Mouse (Mus musculus) limb, embryonic 11.5 days (tissue): ENCODE measurements at regions not wholly inside any gene's neighbourhood (a gene's known extent, or its start where the extent isn't known, plus 50 kb on each side); places are given as distances from the start of the nearest gene placed in this dataset.
A peak's percentile ranks its signal among the peaks of the same experiment; 100 is the strongest.

Source experiments
- ATAC-seq: fragments of 200-750 bp; cut with Nextera tagmentation; 2 replicates; pipeline ENCODE4 v1.8.0; 2017; ENCODE audit warnings: low read depth; ENCODE audit not compliant: insufficient number of reproducible peaks, low FRiP score, low TSS enrichment
- DNase-seq: peaks from one replicate; pipeline ENCODE4 v3.0.0-alpha.2; 2015; ENCODE audit warnings: low spot score
- H3K27ac ChIP-seq: fragments of 300-500 bp; sonication (generic); replicated peaks from 2 replicates; pipeline ENCODE4 v1.5.1; 2014; ENCODE audit warnings: low read depth, mild to moderate bottlenecking, low read length
- H3K27me3 ChIP-seq: fragments of 300-500 bp; sonication (generic); 2 replicates; pipeline ENCODE4 v1.6.1; 2014; ENCODE audit warnings: mild to moderate bottlenecking, low read length, mixed read lengths; ENCODE audit not compliant: control insufficient read depth, insufficient read depth
- H3K36me3 ChIP-seq: fragments of 300-500 bp; sonication (generic); 2 replicates; pipeline ENCODE4 v1.6.1; 2014; ENCODE audit warnings: mild to moderate bottlenecking, low read length, moderate library complexity, mixed read lengths; ENCODE audit not compliant: control insufficient read depth, insufficient read depth
- H3K4me1 ChIP-seq: fragments of 300-500 bp; sonication (generic); 2 replicates; pipeline ENCODE4 v1.6.1; 2014; ENCODE audit warnings: low read length, mixed read lengths; ENCODE audit not compliant: control insufficient read depth, insufficient read depth
- H3K4me2 ChIP-seq: fragments of 300-500 bp; sonication (generic); 2 replicates; pipeline ENCODE4 v1.6.1; 2014; ENCODE audit warnings: low read depth, mild to moderate bottlenecking, moderate library complexity; ENCODE audit not compliant: severe bottlenecking
- H3K4me3 ChIP-seq: fragments of 300-500 bp; sonication (generic); 2 replicates; pipeline ENCODE4 v1.5.1; 2014; ENCODE audit warnings: low read depth, low read length
- H3K9ac ChIP-seq: fragments of 300-500 bp; sonication (generic); 2 replicates; pipeline ENCODE4 v1.6.1; 2014; ENCODE audit warnings: mild to moderate bottlenecking, low read length
- H3K9me3 ChIP-seq: fragments of 300-500 bp; sonication (generic); 2 replicates; pipeline ENCODE4 v1.6.1; 2016; ENCODE audit warnings: low read length; ENCODE audit not compliant: control insufficient read depth
- WGBS: fragments of 180-500 bp; shearing (Covaris S2); extraction: QIAGEN DNeasy Blood & Tissue Kit; methylation state at CpG from one replicate; pipeline ENCODE4 v1.1.7; 2014; 5-methylcytosine and 5-hydroxymethylcytosine counted together

DNA sequence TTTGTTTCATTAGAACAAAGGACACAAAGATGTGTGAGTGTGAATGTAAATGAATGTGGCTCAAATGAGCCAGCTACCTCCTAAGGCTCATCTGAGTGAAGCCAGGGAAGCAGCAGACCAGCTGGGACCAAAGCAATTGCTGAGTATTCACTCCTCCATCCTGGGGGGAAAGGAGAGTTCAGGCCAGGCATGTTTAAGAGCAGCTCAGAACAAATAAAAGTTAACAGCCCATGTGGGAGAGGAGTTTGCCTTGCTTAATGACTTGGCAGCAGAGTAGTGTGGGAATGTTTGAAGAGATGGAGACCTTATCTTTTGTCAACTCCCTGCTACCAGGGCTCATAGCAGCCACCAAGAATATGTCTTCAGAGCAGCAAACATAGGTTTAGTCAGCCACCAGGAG lies 685.0 kb upstream of the Dpp10 start:
- Histone ChIP-seq H3K36me3 (no peaks in the 10 kb centered on the region), H3K9ac (no peak overlapping the region), H3K9me3 (no peaks in the 10 kb centered on the region), H3K27me3 (no peaks in the 10 kb centered on the region), H3K4me1 (no peaks in the 10 kb centered on the region), H3K27ac (no peak overlapping the region), H3K4me3 (no peak overlapping the region), H3K4me2 (no peak overlapping the region)
- no peak for ATAC-seq
- no peak for DNase-seq

GRCm38 (mm10) chr1:124718065-124718464 lies 672.7 kb upstream of the Dpp10 start:
- WGBS: 0% methylated on average over 1 of the region's 1 CpGs
- Histone ChIP-seq H3K27me3 (no peaks in the 10 kb centered on the region), H3K9me3 (no peaks in the 10 kb centered on the region), H3K9ac (no peak overlapping the region), H3K36me3 (no peaks in the 10 kb centered on the region), H3K4me3 (no peak overlapping the region), H3K4me2 (no peak overlapping the region), H3K27ac (no peak overlapping the region), H3K4me1 (no peaks in the 10 kb centered on the region)
- DNase-seq (peak; percentile 50), ATAC-seq (no peak)

DNA sequence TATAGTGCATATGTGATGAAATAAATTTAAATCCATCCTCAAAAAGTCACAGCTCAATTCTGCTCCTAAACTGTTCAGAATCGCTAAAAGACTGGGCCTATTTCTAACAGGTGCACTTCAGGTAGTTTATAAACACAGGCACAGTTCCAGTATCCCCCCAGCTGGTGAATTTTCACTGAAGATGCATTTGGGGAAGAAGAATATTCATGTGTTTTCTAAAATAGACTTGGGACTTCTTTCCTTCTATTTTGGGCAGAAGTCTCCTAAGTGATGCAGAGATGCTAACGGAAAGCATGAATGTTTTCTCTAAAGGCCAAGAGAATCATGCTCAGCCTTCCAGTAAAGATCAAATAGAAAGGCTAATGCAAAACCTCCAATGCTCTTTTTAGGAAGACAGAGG lies 660.9 kb upstream of the Dpp10 start:
- no peak for DNase-seq
- Histone ChIP-seq H3K27me3 (no peaks in the 10 kb centered on the region), H3K36me3 (no peaks in the 10 kb centered on the region), H3K27ac (no peak overlapping the region), H3K4me3 (no peak overlapping the region), H3K4me1 (no peaks in the 10 kb centered on the region), H3K9me3 (no peaks in the 10 kb centered on the region), H3K4me2 (no peak overlapping the region), H3K9ac (no peak overlapping the region)
- ATAC-seq: no peak
- 90% methylated on average over 2 of the region's 2 CpGs for WGBS

DNA sequence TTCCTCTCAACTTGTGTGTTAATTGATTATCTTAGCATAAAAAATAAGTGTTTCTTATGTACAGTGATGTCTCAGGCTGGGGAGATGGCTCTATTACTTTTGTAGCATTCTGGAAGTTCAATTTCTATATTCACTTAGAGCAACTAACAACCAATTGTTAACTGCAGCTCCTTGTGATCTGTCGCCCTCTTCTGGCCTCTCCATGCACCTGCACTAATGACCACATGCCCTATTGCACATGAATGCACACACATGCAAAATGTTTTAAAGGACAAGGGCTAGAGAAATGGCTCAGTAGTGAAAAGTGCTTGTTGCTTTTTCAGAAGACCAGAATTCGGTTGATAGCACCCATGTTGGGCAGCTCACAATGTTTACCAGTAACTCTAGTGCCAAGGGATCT lies 629.1 kb upstream of the Dpp10 start:
- H3K27ac ChIP-seq: no peak overlapping the region
- no peak overlapping the region for H3K4me3 ChIP-seq
- ATAC-seq: no peak
- H3K4me2 ChIP-seq: no peak overlapping the region
- H3K36me3 ChIP-seq: no peaks in the 10 kb centered on the region
- DNase-seq: peak; percentile 30
- H3K4me1 ChIP-seq: no peaks in the 10 kb centered on the region
- WGBS: 31% methylated on average over 2 of the region's 2 CpGs
- H3K9me3 ChIP-seq: no peaks in the 10 kb centered on the region
- no peak overlapping the region for H3K9ac ChIP-seq
- no peaks in the 10 kb centered on the region for H3K27me3 ChIP-seq

DNA sequence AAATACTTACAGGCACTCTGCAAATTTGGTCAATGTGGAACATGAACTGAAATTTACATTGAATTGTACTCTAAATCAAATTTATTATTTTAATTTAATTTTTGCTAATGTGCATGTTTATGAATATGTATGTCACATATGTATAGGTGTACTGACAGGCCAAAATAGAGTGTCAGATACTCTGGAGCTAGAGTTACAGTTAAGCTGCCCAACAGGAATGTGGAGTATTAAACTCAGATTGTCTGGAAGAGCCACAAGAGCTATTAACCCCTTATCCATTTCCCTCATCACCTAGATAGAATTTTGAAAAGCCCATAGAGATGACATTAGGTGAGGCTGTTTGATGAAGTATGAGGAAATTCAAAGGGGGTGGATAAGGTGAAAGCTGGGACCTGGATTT lies 607.5 kb upstream of the Dpp10 start:
- H3K9ac ChIP-seq: no peak overlapping the region
- no peak overlapping the region for H3K4me2 ChIP-seq
- no peaks in the 10 kb centered on the region for H3K4me1 ChIP-seq
- H3K9me3 ChIP-seq: no peaks in the 10 kb centered on the region
- H3K27me3 ChIP-seq: no peaks in the 10 kb centered on the region
- no peak overlapping the region for H3K4me3 ChIP-seq
- ATAC-seq (no peak), DNase-seq (no peak)
- no peak overlapping the region for H3K27ac ChIP-seq
- H3K36me3 ChIP-seq: no peaks in the 10 kb centered on the region

DNA sequence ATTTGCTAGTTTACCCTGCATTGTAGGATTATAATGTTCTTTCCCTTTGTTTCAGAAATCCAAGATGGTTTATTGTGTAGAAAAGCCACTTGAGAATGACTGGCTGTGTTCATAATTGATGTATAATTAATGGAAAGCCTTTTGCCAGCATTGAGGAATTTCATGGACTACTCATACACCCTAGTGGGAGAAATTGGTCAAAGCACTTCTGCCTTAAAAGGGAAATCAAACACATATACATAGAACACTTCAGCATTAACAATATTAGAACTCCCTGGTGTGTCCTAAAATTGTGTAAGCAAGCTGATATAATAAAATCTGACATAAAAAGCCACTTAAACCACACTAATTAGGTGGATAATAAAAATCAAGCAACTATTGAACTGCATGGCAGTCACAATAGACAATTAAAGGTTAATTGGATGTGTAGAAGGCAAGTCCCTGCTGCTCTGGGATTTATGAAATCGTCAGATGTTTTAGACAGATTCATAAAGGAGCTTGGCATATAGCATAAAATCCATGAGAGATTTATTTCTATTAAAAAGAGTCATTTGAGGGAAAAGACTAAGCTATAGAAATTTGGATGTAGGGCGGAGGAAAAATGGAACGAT lies 607.0 kb upstream of the Dpp10 start:
- H3K36me3 ChIP-seq: no peaks in the 10 kb centered on the region
- H3K27me3 ChIP-seq: no peaks in the 10 kb centered on the region
- ATAC-seq: no peak
- H3K9me3 ChIP-seq: no peaks in the 10 kb centered on the region
- no peaks in the 10 kb centered on the region for H3K4me1 ChIP-seq
- H3K9ac ChIP-seq: no peak overlapping the region
- no peak overlapping the region for H3K4me2 ChIP-seq
- H3K27ac ChIP-seq: no peak overlapping the region
- DNase-seq: no peak
- no peak overlapping the region for H3K4me3 ChIP-seq
- WGBS: 74% methylated on average over 3 of the region's 3 CpGs

GRCm38 (mm10) chr1:124635246-124635768 lies 589.9 kb upstream of the Dpp10 start:
- Histone ChIP-seq H3K4me3 (no peak overlapping the region), H3K9me3 (no peaks in the 10 kb centered on the region), H3K36me3 (no peaks in the 10 kb centered on the region), H3K27me3 (no peaks in the 10 kb centered on the region), H3K9ac (no peak overlapping the region), H3K4me2 (no peak overlapping the region), H3K27ac (no peak overlapping the region), H3K4me1 (no peaks in the 10 kb centered on the region)
- DNase-seq (no peak), ATAC-seq (no peak)

- Histone ChIP-seq H3K4me2 (no peak overlapping the region), H3K9ac (no peak overlapping the region), H3K4me1 (no peaks in the 10 kb centered on the region), H3K27ac (no peak overlapping the region), H3K9me3 (no peaks in the 10 kb centered on the region), H3K36me3 (no peaks in the 10 kb centered on the region), H3K4me3 (no peak overlapping the region), H3K27me3 (no peaks in the 10 kb centered on the region)
- peak; percentile 81 for ATAC-seq
- DNase-seq: no peak
Observed at GRCm38 (mm10) chr1:124630084-124630483, 584.7 kb upstream of the Dpp10 start.

- ATAC-seq (no peak), DNase-seq (no peak)
- no peak overlapping the region for H3K4me2 ChIP-seq
- no peaks in the 10 kb centered on the region for H3K4me1 ChIP-seq
- no peaks in the 10 kb centered on the region for H3K36me3 ChIP-seq
- 89% methylated on average over 1 of the region's 1 CpGs for WGBS
- H3K9me3 ChIP-seq: no peaks in the 10 kb centered on the region
- no peak overlapping the region for H3K4me3 ChIP-seq
- H3K27ac ChIP-seq: no peak overlapping the region
- no peak overlapping the region for H3K9ac ChIP-seq
- H3K27me3 ChIP-seq: no peaks in the 10 kb centered on the region
Observed at GRCm38 (mm10) chr1:124584620-124585019, 539.3 kb upstream of the Dpp10 start.
